Mouse (Mus musculus) bone marrow, adult 2 months (tissue): Measurements from ENCODE around the gene Baz2a.

Experiments
- CTCF ChIP-seq: fragments of 200-500 bp; IDR thresholded peaks from 2 replicates; pipeline ENCODE4 v1.5.1; 2011; ENCODE audit warnings: low read length, control low read depth; ENCODE audit not compliant: control insufficient read depth, insufficient read depth
- POLR2A ChIP-seq: fragments of 200-500 bp; IDR thresholded peaks from 2 replicates; pipeline ENCODE4 v1.6.1; 2011; ENCODE audit warnings: low read depth, mild to moderate bottlenecking, control low read depth, low read length, borderline replicate concordance; ENCODE audit not compliant: control insufficient read depth

- TF ChIP-seq CTCF (no peak), POLR2A (no peak)
Measured at GRCm38 (mm10) chr10:128084160-128084559, 7.2 kb upstream of the Baz2a start.
